Mouse (Mus musculus): Measurements from ENCODE around the gene Tmco4. TPM values are rescaled to one million over a fixed set of nuclear protein-coding genes. Genes with fewer than 3 reads are reported as not detected.

The Tmco4 gene
- polyA plus RNA-seq, 1 experiment from 2014 or later, result 3.7 TPM

GRCm38 (mm10) chr4:139004067-139004466 lies 31.4 kb downstream of the Tmco4 start:
- Histone ChIP-seq H3K4me1 (ENCODE audit: insufficient read depth) (no peaks in the 10 kb centered on the region), H3K9me3 (ENCODE audit: low read depth, low read length) (no peaks in the 10 kb centered on the region), H3K27me3 (ENCODE audit: insufficient read depth, low read length) (no peaks in the 10 kb centered on the region), H3K27ac (ENCODE audit: low read depth) (no peak overlapping the region), H3K4me2 (no peak overlapping the region), H3K9ac (no peak overlapping the region), H3K4me3 (ENCODE audit: low read depth, low read length) (no peak overlapping the region), H3K36me3 (ENCODE audit: insufficient read depth) (no peaks in the 10 kb centered on the region)
- TF ChIP-seq CTCF (IDR thresholded peaks at IDR 0.05; ENCODE audit: low read depth), result no peak
- DNase-seq (no peak), ATAC-seq (ENCODE audit: insufficient read depth) (no peak)
- WGBS, result 80% methylated on average over 8 of the region's 8 CpGs

GRCm38 (mm10) chr4:139005214-139005613 lies 32.5 kb downstream of the Tmco4 start:
- WGBS, result 49% methylated on average over 6 of the region's 6 CpGs
- TF ChIP-seq CTCF (IDR thresholded peaks at IDR 0.05; ENCODE audit: low read depth), result no peak
- Histone ChIP-seq H3K27me3 (ENCODE audit: insufficient read depth, low read length) (no peaks in the 10 kb centered on the region), H3K4me1 (ENCODE audit: insufficient read depth) (no peaks in the 10 kb centered on the region), H3K9ac (no peak overlapping the region), H3K4me2 (no peak overlapping the region), H3K4me3 (ENCODE audit: low read depth, low read length) (no peak overlapping the region), H3K9me3 (ENCODE audit: low read depth, low read length) (no peaks in the 10 kb centered on the region), H3K27ac (ENCODE audit: low read depth) (no peak overlapping the region), H3K36me3 (ENCODE audit: insufficient read depth) (no peaks in the 10 kb centered on the region)
- no peak for ATAC-seq (ENCODE audit: insufficient read depth)
- no peak for DNase-seq

GRCm38 (mm10) chr4:139007353-139007752 lies 34.7 kb downstream of the Tmco4 start:
- no peaks in the 10 kb centered on the region for H3K9me3 ChIP-seq (ENCODE audit: low read depth, low read length)
- no peak overlapping the region for H3K4me2 ChIP-seq
- no peak overlapping the region for H3K9ac ChIP-seq
- no peak for DNase-seq
- no peaks in the 10 kb centered on the region for H3K36me3 ChIP-seq (ENCODE audit: insufficient read depth)
- WGBS, result 85% methylated on average over 3 of the region's 3 CpGs
- no peak for ATAC-seq (ENCODE audit: insufficient read depth)
- no peak for TF ChIP-seq CTCF (IDR thresholded peaks at IDR 0.05; ENCODE audit: low read depth)
- H3K27me3 ChIP-seq (ENCODE audit: insufficient read depth, low read length), result no peaks in the 10 kb centered on the region
- no peak overlapping the region for H3K27ac ChIP-seq (ENCODE audit: low read depth)
- no peaks in the 10 kb centered on the region for H3K4me1 ChIP-seq (ENCODE audit: insufficient read depth)
- H3K4me3 ChIP-seq (ENCODE audit: low read depth, low read length), result no peak overlapping the region

- DNase-seq (no peak), ATAC-seq (ENCODE audit: insufficient read depth) (no peak)
- TF ChIP-seq CTCF (IDR thresholded peaks at IDR 0.05; ENCODE audit: low read depth), result no peak
- no peak overlapping the region for H3K9ac ChIP-seq
- no peaks in the 10 kb centered on the region for H3K27me3 ChIP-seq (ENCODE audit: insufficient read depth, low read length)
- H3K4me1 ChIP-seq (ENCODE audit: insufficient read depth), result no peaks in the 10 kb centered on the region
- WGBS, result 22% methylated on average over 6 of the region's 6 CpGs
- no peak overlapping the region for H3K27ac ChIP-seq (ENCODE audit: low read depth)
- H3K9me3 ChIP-seq (ENCODE audit: low read depth, low read length), result no peaks in the 10 kb centered on the region
- no peaks in the 10 kb centered on the region for H3K36me3 ChIP-seq (ENCODE audit: insufficient read depth)
- H3K4me2 ChIP-seq, result no peak overlapping the region
- no peak overlapping the region for H3K4me3 ChIP-seq (ENCODE audit: low read depth, low read length)
Measured at GRCm38 (mm10) chr4:139007981-139008536, 35.4 kb downstream of the Tmco4 start.

- TF ChIP-seq CTCF (IDR thresholded peaks at IDR 0.05; ENCODE audit: low read depth), result no peak
Measured at GRCm38 (mm10) chr4:139011201-139011702, 38.6 kb downstream of the Tmco4 start.

DNA sequence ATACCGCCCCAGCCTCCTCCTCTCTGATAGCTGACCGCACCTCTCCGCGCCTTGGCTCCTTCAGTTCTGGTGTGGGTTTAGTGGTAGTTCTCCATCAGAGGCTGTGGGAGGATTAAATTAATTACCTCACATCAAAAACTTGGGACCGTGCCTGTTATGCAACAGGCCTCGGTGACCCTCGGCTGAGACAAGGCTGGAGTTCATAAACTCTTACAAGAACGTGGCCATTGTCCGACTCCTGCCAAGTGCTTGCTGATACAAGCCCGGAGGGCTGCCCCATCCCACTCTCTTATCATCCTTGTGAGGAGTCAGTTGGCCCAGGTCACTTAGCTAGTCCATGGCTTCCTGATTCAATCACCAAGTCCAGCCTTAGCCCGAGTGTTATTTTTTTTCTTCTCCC lies 40.6 kb downstream of the Tmco4 start:
- Histone ChIP-seq H3K27me3 (ENCODE audit: insufficient read depth, low read length) (no peaks in the 10 kb centered on the region), H3K9ac (no peak overlapping the region), H3K9me3 (ENCODE audit: low read depth, low read length) (no peaks in the 10 kb centered on the region; the same call in 1 of the 2 replicates), H3K4me2 (no peak overlapping the region), H3K36me3 (ENCODE audit: insufficient read depth) (no peaks in the 10 kb centered on the region), H3K4me1 (ENCODE audit: insufficient read depth) (no peaks in the 10 kb centered on the region), H3K27ac (ENCODE audit: low read depth) (no peak overlapping the region), H3K4me3 (ENCODE audit: low read depth, low read length) (no peak overlapping the region)
- DNase-seq (peak; percentile 15), ATAC-seq (ENCODE audit: insufficient read depth) (no peak)
- 69% methylated on average over 11 of the region's 11 CpGs for WGBS
- TF ChIP-seq CTCF (IDR thresholded peaks at IDR 0.05; ENCODE audit: low read depth), result no peak

More at GRCm38 (mm10) chr4:139011201-139011702, 38.6 kb downstream of the Tmco4 start:
- Histone ChIP-seq H3K4me3 (ENCODE audit: low read depth, low read length) (no peak overlapping the region), H3K36me3 (ENCODE audit: insufficient read depth) (no peaks in the 10 kb centered on the region), H3K9ac (no peak overlapping the region), H3K27me3 (ENCODE audit: insufficient read depth, low read length) (no peaks in the 10 kb centered on the region), H3K4me1 (ENCODE audit: insufficient read depth) (no peaks in the 10 kb centered on the region), H3K9me3 (ENCODE audit: low read depth, low read length) (no peaks in the 10 kb centered on the region; the same call in 1 of the 2 replicates), H3K27ac (ENCODE audit: low read depth) (no peak overlapping the region), H3K4me2 (no peak overlapping the region)
- ATAC-seq (ENCODE audit: insufficient read depth) (no peak), DNase-seq (peak; percentile 24)
- 80% methylated on average over 13 of the region's 13 CpGs for WGBS

GRCm38 (mm10) chr4:139014793-139015192 lies 42.1 kb downstream of the Tmco4 start:
- TF ChIP-seq CTCF (IDR thresholded peaks at IDR 0.05; ENCODE audit: low read depth), result peak; percentile 59
- H3K27me3 ChIP-seq (ENCODE audit: insufficient read depth, low read length), result no peaks in the 10 kb centered on the region
- no peaks in the 10 kb centered on the region for H3K36me3 ChIP-seq (ENCODE audit: insufficient read depth)
- H3K4me1 ChIP-seq (ENCODE audit: insufficient read depth), result no peaks in the 10 kb centered on the region
- no peak for ATAC-seq (ENCODE audit: insufficient read depth)
- no peak overlapping the region for H3K4me2 ChIP-seq
- no peak overlapping the region for H3K9ac ChIP-seq
- DNase-seq, result no peak
- no peak overlapping the region for H3K4me3 ChIP-seq (ENCODE audit: low read depth, low read length)
- H3K9me3 ChIP-seq (ENCODE audit: low read depth, low read length), result no peaks in the 10 kb centered on the region; the same call in 1 of the 2 replicates
- 83% methylated on average over 6 of the region's 6 CpGs for WGBS
- no peak overlapping the region for H3K27ac ChIP-seq (ENCODE audit: low read depth)
